In the genomic region with DNA sequence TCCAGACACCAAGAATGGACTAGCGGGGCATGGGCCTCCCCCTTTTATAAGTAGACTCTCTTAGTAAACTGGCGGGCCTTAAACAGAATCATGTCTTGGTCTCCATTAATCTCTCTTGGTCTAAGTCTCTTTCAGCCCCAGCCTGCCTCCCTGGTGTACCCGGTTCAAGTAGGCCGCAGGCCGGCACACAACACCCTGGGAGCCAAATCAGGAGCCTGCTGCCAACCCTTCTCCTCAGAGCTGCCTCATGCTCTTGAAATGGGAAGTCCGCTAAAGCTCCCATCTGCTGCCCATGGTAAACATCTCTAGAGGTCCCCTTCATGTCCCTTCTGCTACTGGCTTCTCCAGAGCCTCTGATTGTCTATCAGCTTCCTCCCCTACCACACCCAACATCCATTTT, we compare ENCODE assay signal across 15 mouse cellular contexts.
"Had no signal": no experiment of that assay in that cellular context is flagged by ENCODE, and none has a peak within 500 bp of the region (broad histone marks: within the 10 kb centered on the region; RNA-seq: fewer than 3 reads in every experiment).

No protein-coding gene starts in this region.

- H3K4me1 ChIP-seq: lung, embryonic 15.5 days; midbrain, embryonic 10.5 days; midbrain, embryonic 12.5 days; neural tube, embryonic 12.5 days; stomach, embryonic 15.5 days had no signal

- H3K27me3 ChIP-seq: lung, embryonic 15.5 days; midbrain, embryonic 12.5 days; neural tube, embryonic 12.5 days; stomach, embryonic 15.5 days had no signal

- DNase-seq: lung, adult 2 months; lung, postnatal 14 days; lung, postnatal 36 days; midbrain, embryonic 14.5 days; right cerebral cortex, postnatal 14 days; thymus, adult 2 months; thymus, postnatal 25 days; thymus, postnatal 4 days had no signal

- H3K4me3 ChIP-seq: lung, embryonic 15.5 days; midbrain, embryonic 10.5 days; midbrain, embryonic 12.5 days; neural tube, embryonic 12.5 days; stomach, embryonic 15.5 days had no signal

- H3K4me2 ChIP-seq: lung, embryonic 15.5 days; midbrain, embryonic 12.5 days; neural tube, embryonic 12.5 days; stomach, embryonic 15.5 days had no signal

- H3K9me3 ChIP-seq: lung, embryonic 15.5 days; midbrain, embryonic 10.5 days; midbrain, embryonic 12.5 days; neural tube, embryonic 12.5 days; stomach, embryonic 15.5 days had no signal

- H3K9ac ChIP-seq: lung, embryonic 15.5 days; midbrain, embryonic 12.5 days; neural tube, embryonic 12.5 days; stomach, embryonic 15.5 days had no signal

- ATAC-seq: lung, postnatal 0 days had no signal

- H3K27ac ChIP-seq: lung, embryonic 15.5 days; midbrain, embryonic 10.5 days; midbrain, embryonic 12.5 days; neural tube, embryonic 12.5 days; stomach, embryonic 15.5 days; stomach, postnatal 0 days had no signal

- H3K36me3 ChIP-seq: lung, embryonic 15.5 days; midbrain, embryonic 10.5 days; midbrain, embryonic 12.5 days; neural tube, embryonic 12.5 days; stomach, embryonic 15.5 days had no signal
